8 mouse cellular contexts compared by ENCODE assay signal in genomic region chr7:17024814-17025504, GRCm38 (mm10). TPM values are rescaled to one million over a fixed set of nuclear protein-coding genes. Genes with fewer than 3 reads are reported as not detected.
DNase-seq lines count a peak whose midpoint lies in the region; ATAC-seq and TF ChIP-seq lines count a peak whose summit lies in the region.

No protein-coding gene starts in this region.

- no peak for TF ChIP-seq CTCF in lung, adult 2 months (IDR thresholded peaks at IDR 0.05; ENCODE audit: insufficient read depth, low read length)
- TF ChIP-seq CTCF in thymus, adult 2 months (IDR thresholded peaks at IDR 0.05; ENCODE audit: borderline replicate concordance, control insufficient read depth, extremely low read depth, insufficient read depth, low read length, poor library complexity): 0 out of 2 replicates have a peak, but pooled peaks have one; percentile 8

- 86% methylated on average over 10 of the region's 10 CpGs for WGBS in hindbrain, embryonic 13.5 days
- WGBS in hindbrain, embryonic 11.5 days: 93% methylated on average over 10 of the region's 10 CpGs
- 68% methylated on average over 10 of the region's 10 CpGs for WGBS in intestine, embryonic 16.5 days
- 38% methylated on average over 10 of the region's 10 CpGs for WGBS in lung, adult 2 months
- WGBS in thymus, adult 2 months: 21% methylated on average over 10 of the region's 10 CpGs

- no peak overlapping the region for H3K4me3 ChIP-seq in hindbrain, embryonic 13.5 days
- H3K4me3 ChIP-seq in hindbrain, embryonic 11.5 days (ENCODE audit: low read depth, low read length): no peak overlapping the region
- peak overlapping the region; percentile 16 for H3K4me3 ChIP-seq in intestine, embryonic 16.5 days (ENCODE audit: low read length)
- H3K4me3 ChIP-seq in lung, adult 2 months (replicated peaks; ENCODE audit: extremely low read depth, low read depth, low read length): no peak overlapping the region
- no peak overlapping the region for H3K4me3 ChIP-seq in thymus, adult 2 months (ENCODE audit: control insufficient read depth, insufficient read depth, low read length)

- H3K27ac ChIP-seq in hindbrain, embryonic 13.5 days: no peak overlapping the region
- H3K27ac ChIP-seq in hindbrain, embryonic 11.5 days (ENCODE audit: low read depth, low read length): no peak overlapping the region
- H3K27ac ChIP-seq in intestine, embryonic 16.5 days (ENCODE audit: low read length): peak overlapping the region; percentile 83
- peak overlapping the region; percentile 26; the same call in 1 of the 2 replicates for H3K27ac ChIP-seq in thymus, adult 2 months (ENCODE audit: control insufficient read depth, insufficient read depth, low read length)

- TF ChIP-seq POLR2A in lung, adult 2 months (IDR thresholded peaks at IDR 0.05; ENCODE audit: borderline replicate concordance, extremely low read depth, low read depth, low read length): no peak
- no peak for TF ChIP-seq POLR2A in thymus, adult 2 months (IDR thresholded peaks at IDR 0.05; ENCODE audit: control insufficient read depth, extremely low read depth, insufficient read depth, low read length, poor library complexity)

- H3K27me3 ChIP-seq in hindbrain, embryonic 13.5 days: no peaks in the 10 kb centered on the region
- no peaks in the 10 kb centered on the region for H3K27me3 ChIP-seq in hindbrain, embryonic 11.5 days (ENCODE audit: control insufficient read depth, insufficient read depth, low read length)
- no peaks in the 10 kb centered on the region for H3K27me3 ChIP-seq in intestine, embryonic 16.5 days (replicated peaks; ENCODE audit: control insufficient read depth, insufficient read depth, low read length)
- no peaks in the 10 kb centered on the region for H3K27me3 ChIP-seq in thymus, adult 2 months (ENCODE audit: control insufficient read depth, insufficient read depth, low read length)

- peaks cover 36% of the 10 kb centered on the region for H3K4me1 ChIP-seq in hindbrain, embryonic 13.5 days (replicated peaks)
- H3K4me1 ChIP-seq in hindbrain, embryonic 11.5 days (replicated peaks; ENCODE audit: control insufficient read depth, insufficient read depth, low read length): peaks cover 3% of the 10 kb centered on the region
- peaks cover 43% of the 10 kb centered on the region for H3K4me1 ChIP-seq in intestine, embryonic 16.5 days (ENCODE audit: control insufficient read depth, insufficient read depth, low read length)
- peaks cover 16% of the 10 kb centered on the region for H3K4me1 ChIP-seq in lung, adult 2 months (ENCODE audit: control insufficient read depth, insufficient read depth, low read length)
- H3K4me1 ChIP-seq in thymus, adult 2 months (replicated peaks; ENCODE audit: control insufficient read depth, insufficient read depth, low read length): peaks cover 40% of the 10 kb centered on the region

- H3K36me3 ChIP-seq in hindbrain, embryonic 13.5 days: peaks cover 51% of the 10 kb centered on the region
- peaks cover 16% of the 10 kb centered on the region for H3K36me3 ChIP-seq in hindbrain, embryonic 11.5 days (ENCODE audit: control insufficient read depth, insufficient read depth, low read length)
- peaks cover 16% of the 10 kb centered on the region for H3K36me3 ChIP-seq in intestine, embryonic 16.5 days (ENCODE audit: control insufficient read depth, insufficient read depth, low read length)
- H3K36me3 ChIP-seq in thymus, adult 2 months (ENCODE audit: control insufficient read depth, insufficient read depth, low read length): peaks cover 23% of the 10 kb centered on the region

- H3K4me2 ChIP-seq in hindbrain, embryonic 13.5 days: no peak overlapping the region
- no peak overlapping the region for H3K4me2 ChIP-seq in hindbrain, embryonic 11.5 days (replicated peaks; ENCODE audit: low read depth, low read length)
- H3K4me2 ChIP-seq in intestine, embryonic 16.5 days (ENCODE audit: low read depth, low read length): peak overlapping the region; percentile 34

- H3K9me3 ChIP-seq in hindbrain, embryonic 13.5 days: no peaks in the 10 kb centered on the region
- H3K9me3 ChIP-seq in hindbrain, embryonic 11.5 days (ENCODE audit: control insufficient read depth, low read length): no peaks in the 10 kb centered on the region
- H3K9me3 ChIP-seq in intestine, embryonic 16.5 days (ENCODE audit: control insufficient read depth, low read length): no peaks in the 10 kb centered on the region

- peak overlapping the region; percentile 88; the same call in 1 of the 2 replicates for H3K9ac ChIP-seq in hindbrain, embryonic 13.5 days
- no peak overlapping the region for H3K9ac ChIP-seq in hindbrain, embryonic 11.5 days (ENCODE audit: low read depth, low read length)
- H3K9ac ChIP-seq in intestine, embryonic 16.5 days (ENCODE audit: low read depth, low read length): peak overlapping the region; percentile 92

- ATAC-seq in hindbrain, embryonic 13.5 days (ENCODE audit: low FRiP score): no peak
- ATAC-seq in hindbrain, embryonic 11.5 days (ENCODE audit: low FRiP score): no peak
- ATAC-seq in intestine, embryonic 16.5 days: no peak

- DNase-seq in hindbrain, embryonic 11.5 days (ENCODE audit: low spot score): no peak
- DNase-seq in cerebellum, adult 9-10 months: peak; percentile 66
- DNase-seq in lung, adult 2 months: peak; percentile 30
- peak; percentile 64 for DNase-seq in thymus, adult 2 months
- DNase-seq in Muller cell, postnatal 12 days (ENCODE audit: inconsistent ontology term): no peak
- DNase-seq in frontal cortex, postnatal 36 days (ENCODE audit: low spot score in 2 of 2): no peak

RNA-seq across cellular contexts. Expression of gene Ppp5c, which starts 2.8 kb away (rescaled TPM):
- 109 and 115 TPM in 2 replicates for polyA plus RNA-seq in hindbrain, embryonic 13.5 days (2015; fragmentation: Nextera tagmentation; extraction: Ambion mirVana)
- 96.9 and 97.3 TPM in 2 replicates for polyA plus RNA-seq in hindbrain, embryonic 11.5 days (2014; fragmentation: Nextera tagmentation; extraction: Ambion mirVana)
- 83.7 and 88.3 TPM in 2 replicates for polyA plus RNA-seq in intestine, embryonic 16.5 days (2015; fragmentation: Nextera tagmentation; extraction: Ambion mirVana)
- 141 and 153 TPM in 2 replicates for polyA plus RNA-seq in lung, adult 2 months (2012; rRNA removed)
- polyA plus RNA-seq in thymus, adult 2 months (2012; rRNA removed): 359 and 363 TPM in 2 replicates

RNA-seq across cellular contexts. Expression of gene Ccdc8, which starts 32.5 kb away (rescaled TPM):
- 5.5 and 5.9 TPM in 2 replicates for polyA plus RNA-seq in hindbrain, embryonic 13.5 days (2015; fragmentation: Nextera tagmentation; extraction: Ambion mirVana)
- polyA plus RNA-seq in hindbrain, embryonic 11.5 days (2014; fragmentation: Nextera tagmentation; extraction: Ambion mirVana): 6.2 and 11.0 TPM in 2 replicates
- 32.6 and 35.6 TPM in 2 replicates for polyA plus RNA-seq in intestine, embryonic 16.5 days (2015; fragmentation: Nextera tagmentation; extraction: Ambion mirVana)
- 4.1 and 5.2 TPM in 2 replicates for polyA plus RNA-seq in lung, adult 2 months (2012; rRNA removed)
- 1.5 and 2.0 TPM in 2 replicates for polyA plus RNA-seq in thymus, adult 2 months (2012; rRNA removed)

RNA-seq across cellular contexts. Expression of gene Hif3a, which starts 37.3 kb away (rescaled TPM):
- 2.8 and 2.9 TPM in 2 replicates for polyA plus RNA-seq in hindbrain, embryonic 13.5 days (2015; fragmentation: Nextera tagmentation; extraction: Ambion mirVana)
- 4.8 and 4.9 TPM in 2 replicates for polyA plus RNA-seq in hindbrain, embryonic 11.5 days (2014; fragmentation: Nextera tagmentation; extraction: Ambion mirVana)
- 72.7 and 87.8 TPM in 2 replicates for polyA plus RNA-seq in intestine, embryonic 16.5 days (2015; fragmentation: Nextera tagmentation; extraction: Ambion mirVana)
- 1.7 and 5.5 TPM in 2 replicates for polyA plus RNA-seq in lung, adult 2 months (2012; rRNA removed)
- 2.8 and 8.9 TPM in 2 replicates for polyA plus RNA-seq in thymus, adult 2 months (2012; rRNA removed)

RNA-seq across cellular contexts. Expression of gene Gm42372, which starts 42.1 kb away (rescaled TPM):
- 3.7 and 4.4 TPM in 2 replicates for polyA plus RNA-seq in hindbrain, embryonic 13.5 days (2015; fragmentation: Nextera tagmentation; extraction: Ambion mirVana)
- polyA plus RNA-seq in hindbrain, embryonic 11.5 days (2014; fragmentation: Nextera tagmentation; extraction: Ambion mirVana): 1.5 and 1.7 TPM in 2 replicates
- polyA plus RNA-seq in intestine, embryonic 16.5 days (2015; fragmentation: Nextera tagmentation; extraction: Ambion mirVana): 0.23 and 0.32 TPM in 2 replicates
- 0.03 and 0.04 TPM in 2 replicates for polyA plus RNA-seq in lung, adult 2 months (2012; rRNA removed)
- polyA plus RNA-seq in thymus, adult 2 months (2012; rRNA removed): 2.3 TPM in 2 replicates

RNA-seq across cellular contexts. Expression of gene Psg16, which starts 48.9 kb away (rescaled TPM):
- polyA plus RNA-seq in hindbrain, embryonic 13.5 days (2015; fragmentation: Nextera tagmentation; extraction: Ambion mirVana): 1.5 and 1.6 TPM in 2 replicates
- 0.05 and 0.10 TPM in 2 replicates for polyA plus RNA-seq in hindbrain, embryonic 11.5 days (2014; fragmentation: Nextera tagmentation; extraction: Ambion mirVana)
- 0.48 and 0.73 TPM in 2 replicates for polyA plus RNA-seq in intestine, embryonic 16.5 days (2015; fragmentation: Nextera tagmentation; extraction: Ambion mirVana)
- 0.09 TPM in 1 of 2 replicates, not detected in the other for polyA plus RNA-seq in lung, adult 2 months (2012; rRNA removed)
- not detected in 2 replicates for polyA plus RNA-seq in thymus, adult 2 months (2012; rRNA removed)

Comparison
In these comparisons a context has a peak if more than half of its experiments do, and no peak if none do; other contexts are left out.
1. H3K27ac ChIP-seq: peak in intestine, embryonic 16.5 days (single experiment) and thymus, adult 2 months (single experiment); none in hindbrain, embryonic 13.5 days (single experiment) and hindbrain, embryonic 11.5 days (single experiment).
2. DNase-seq: peak in cerebellum, adult 9-10 months (single experiment), lung, adult 2 months (single experiment) and thymus, adult 2 months (single experiment); none in hindbrain, embryonic 11.5 days (single experiment), Muller cell, postnatal 12 days (single experiment) and frontal cortex, postnatal 36 days (0 of 2).